Mouse (Mus musculus) gastrocnemius, postnatal 36 days (tissue): ENCODE results near the gene Slc37a2. TPM values are rescaled to one million over a fixed set of nuclear protein-coding genes. Genes with fewer than 3 reads are reported as not detected.
A peak's percentile ranks its signal among the peaks of the same experiment; 100 is the strongest.
"Not testable (repeated sequence)": the region's sequence is repeated elsewhere in the genome, so short reads cannot be mapped to it uniquely, and the experiment has no call there.

Source experiments
- DNase-seq, 2 experiments: peaks; one replicate each; pipeline ENCODE4 v3.0.0; 2022
- intact Hi-C: fragments of 180-260 bp; cut with DNase I; formaldehyde crosslinking; loops from one replicate; pipeline ENCODE4 v1.15.1; 2025
- long read RNA-seq, 2 experiments: library from polyadenylated mRNA; stranded (forward); transcript quantifications; one replicate each; pipeline ENCODE4 v2.0.0; 2021
- total RNA-seq, 2 experiments: library from RNA; stranded (reverse); gene quantifications; 2 replicates each; pipeline ENCODE4 v1.2.3; 2021

Slc37a2 gene
- under 1 TPM; 0.64 to 0.79 TPM for total RNA-seq
- long read RNA-seq, experiment 1, partial matches to known transcripts: 0 of 1 reads
- long read RNA-seq, experiment 1, other reads (novel, unspliced or antisense): 1 of 1 reads
- long read RNA-seq, experiment 2: 0 reads

DNA sequence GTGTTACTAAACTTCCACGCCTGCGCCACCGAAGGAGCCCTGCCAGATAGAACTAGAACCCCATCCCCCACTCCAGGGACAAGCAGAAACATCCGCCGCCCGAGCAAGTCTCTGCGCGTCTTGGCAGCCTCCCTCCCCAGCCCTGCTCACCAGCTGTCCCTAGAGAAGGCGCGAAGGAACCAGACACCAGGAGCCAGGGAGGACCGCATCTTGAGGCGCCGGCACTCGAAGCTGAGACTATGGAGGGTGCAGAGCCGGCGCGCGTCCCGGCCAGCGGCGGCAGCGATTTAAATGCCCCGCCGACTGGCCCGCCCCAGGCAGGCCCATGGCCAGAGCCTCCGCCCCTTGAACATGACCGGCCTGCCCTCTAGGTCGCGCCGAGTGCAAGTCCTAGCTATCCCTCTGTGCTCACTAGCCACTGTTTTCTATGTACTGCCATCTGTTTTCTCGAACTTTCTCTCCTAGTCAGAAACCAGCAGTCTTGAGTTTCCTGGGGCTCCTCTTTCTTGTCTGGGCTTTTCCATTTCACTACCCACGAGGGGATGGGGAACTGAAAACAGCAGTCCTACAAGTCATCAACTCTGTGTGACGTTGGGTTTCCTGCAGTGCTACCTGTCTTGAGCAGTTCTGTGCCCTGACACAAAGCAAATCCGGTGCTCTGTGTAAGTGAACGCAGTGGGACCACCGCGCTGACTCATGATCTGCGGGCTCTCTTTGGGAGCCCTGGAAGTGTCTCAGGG lies at the start of gene Slc37a2:
Gene Slc37a2, minus strand, starts transcription at position 590 of the 740 bp plus-strand sequence.
- intact Hi-C loops: no loop called here
- peak; percentile 48 to 51 for DNase-seq

DNA sequence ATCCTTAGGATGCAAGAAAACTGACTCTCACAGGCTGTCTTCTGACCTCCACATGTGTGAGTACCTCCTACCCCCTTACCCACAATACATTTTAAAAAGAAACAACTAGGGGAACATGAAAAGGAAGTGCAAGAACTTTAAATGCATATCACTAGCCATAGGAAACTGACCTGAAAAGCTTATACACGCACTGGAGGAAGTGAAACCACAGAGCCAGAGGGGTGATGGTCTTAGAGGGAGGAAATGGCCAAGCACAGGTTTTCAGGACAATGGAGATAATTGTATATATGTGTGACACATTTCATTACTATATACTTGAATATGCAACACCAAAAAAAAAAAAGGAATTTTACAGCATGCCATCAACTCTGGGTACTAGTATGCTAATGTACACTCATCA lies 46.2 kb upstream of the Slc37a2 start:
- no peak for DNase-seq
- intact Hi-C loops: no loop called here

GRCm38 (mm10) chr9:37300501-37300900 lies 45.0 kb upstream of the Slc37a2 start:
- DNase-seq, intact Hi-C loops: not testable (repeated sequence)

DNA sequence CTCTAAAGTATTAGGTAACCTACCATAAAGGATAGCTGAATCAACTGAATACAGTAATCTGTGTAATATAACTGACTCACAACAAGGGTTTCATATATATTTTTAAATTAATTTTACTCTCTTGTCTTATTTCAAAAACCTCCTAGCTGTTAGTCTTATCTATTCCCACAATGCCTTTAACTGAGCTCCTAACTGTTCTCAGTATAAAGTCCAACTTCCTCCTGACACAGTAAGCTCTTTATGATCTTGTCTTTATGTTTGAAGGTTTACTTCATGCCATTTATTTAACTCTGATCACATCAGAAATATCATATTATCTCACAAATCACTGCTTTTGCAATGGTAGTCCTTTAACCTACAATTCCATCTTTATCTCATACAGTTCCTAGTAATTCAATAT lies 40.0 kb upstream of the Slc37a2 start:
- intact Hi-C loops: no loop called here

DNA sequence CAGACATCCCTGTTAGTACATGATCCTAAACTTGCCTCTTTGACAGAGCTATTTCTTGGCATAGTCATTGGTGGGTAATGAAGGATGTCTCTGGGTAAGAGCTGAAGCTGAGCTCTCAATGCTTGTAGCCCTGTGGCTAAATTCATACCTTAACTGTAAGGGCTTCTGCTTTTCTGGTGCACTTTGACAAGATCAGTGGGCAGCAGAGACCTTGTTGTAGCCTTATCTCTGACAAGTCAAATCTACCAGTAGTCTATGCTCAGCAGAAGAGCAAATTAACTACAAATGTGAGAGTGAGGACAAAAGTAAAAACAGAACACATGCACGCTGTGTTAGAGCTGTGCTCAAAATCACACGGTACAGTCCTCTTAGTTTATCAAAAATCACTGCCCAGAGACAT lies 11.1 kb upstream of the Slc37a2 start:
- intact Hi-C loops: no loop called here
- no peak for DNase-seq

More for the DNA sequence above, 40.0 kb upstream of the Slc37a2 start:
- no peak for DNase-seq

DNA sequence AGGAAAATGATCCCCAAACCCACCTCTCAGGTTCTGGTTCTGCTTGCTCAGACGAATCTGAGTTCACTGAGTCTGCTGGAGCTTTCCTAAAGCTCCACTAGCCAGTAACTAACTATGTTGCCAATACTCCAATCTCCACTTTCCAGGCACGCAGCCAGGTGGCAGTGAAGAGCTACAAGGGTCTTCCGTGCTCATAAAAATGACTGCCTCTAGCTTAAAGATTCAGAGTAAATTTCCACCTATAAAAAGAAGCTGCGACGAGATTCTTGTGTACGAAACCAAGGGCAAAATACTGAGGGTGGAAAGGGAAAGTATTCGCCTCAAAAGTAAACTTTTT lies 319 bp upstream of the Slc37a2 start:
- DNase-seq: peak in 1 of 2 experiments; percentile 23
- intact Hi-C loops: no loop called here

GRCm38 (mm10) chr9:37254531-37255110 lies 917 bp downstream of the Slc37a2 start:
- no peak for DNase-seq
- intact Hi-C loops: no loop called here

DNA sequence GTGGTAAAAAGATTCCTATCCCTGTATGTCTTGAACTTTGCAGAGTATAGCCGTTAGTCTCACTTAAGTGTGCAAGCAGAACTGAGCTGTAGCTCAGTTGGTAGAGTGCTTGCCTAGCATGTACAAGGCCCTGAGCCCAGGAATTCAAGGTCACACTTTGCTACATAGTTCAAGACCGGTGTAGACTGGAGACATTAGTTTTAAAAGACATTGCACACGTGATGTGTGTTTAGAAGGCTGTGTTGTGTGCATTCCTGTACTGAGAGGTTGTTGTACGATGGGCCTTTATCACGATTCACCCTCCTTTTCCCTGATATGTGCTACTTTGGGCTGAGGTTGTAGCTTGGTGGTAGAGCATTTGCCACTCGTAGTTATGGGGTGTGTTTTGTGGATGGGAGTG lies 4.9 kb downstream of the Slc37a2 start:
- intact Hi-C loops: no loop called here
- no peak for DNase-seq

DNA sequence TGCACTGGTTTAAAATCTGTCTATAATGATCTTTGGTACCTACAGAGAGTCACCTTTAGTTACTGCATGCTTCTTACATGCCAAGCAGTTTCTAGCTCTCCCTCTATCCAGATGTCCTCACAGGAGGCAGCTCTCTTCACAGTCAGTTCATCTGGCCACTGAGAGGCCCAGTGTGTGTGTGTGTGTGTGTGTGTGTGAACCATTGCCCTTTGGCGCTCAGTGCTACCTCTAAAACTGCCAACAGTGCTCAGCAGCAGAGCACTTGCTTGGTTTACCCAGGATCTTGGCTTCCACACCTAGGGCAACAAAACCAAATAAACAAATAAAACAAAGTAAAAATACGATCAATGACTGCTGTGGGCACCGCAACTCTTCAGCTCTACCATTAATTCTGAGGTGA lies 5.6 kb downstream of the Slc37a2 start:
- intact Hi-C loops: no loop called here
- no peak for DNase-seq

GRCm38 (mm10) chr9:37248381-37248906 lies 7.1 kb downstream of the Slc37a2 start:
- intact Hi-C loops: no loop called here
- DNase-seq: no peak

- intact Hi-C loops: no loop called here
- peak in 1 of 2 experiments; percentile 15 for DNase-seq
These were observed 8.1 kb downstream of the Slc37a2 start for GRCm38 (mm10) chr9:37247429-37247828.

GRCm38 (mm10) chr9:37245810-37246209 lies 9.7 kb downstream of the Slc37a2 start:
- intact Hi-C loops: no loop called here
- no peak for DNase-seq

DNA sequence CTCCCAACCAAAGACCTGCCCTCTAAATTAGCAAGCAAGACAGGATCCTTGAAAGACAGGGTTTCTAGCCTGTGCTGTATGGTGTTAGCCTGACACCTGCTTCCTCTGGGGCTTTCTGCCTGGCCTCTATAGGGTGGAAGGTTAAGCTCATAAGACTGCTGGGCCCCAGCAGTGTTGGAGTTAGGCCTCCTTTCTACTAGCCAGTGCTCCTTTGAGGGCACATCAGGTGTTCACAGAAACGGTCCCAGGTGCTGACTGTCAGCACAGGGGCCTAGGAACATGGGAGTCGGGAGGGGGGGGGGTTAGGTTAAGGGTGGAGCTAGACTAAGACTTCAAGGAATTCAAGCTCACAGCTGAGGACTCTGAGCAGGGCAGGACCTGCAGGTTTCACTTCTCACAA lies 10.1 kb downstream of the Slc37a2 start:
- intact Hi-C loops: no loop called here
- DNase-seq: no peak

GRCm38 (mm10) chr9:37244600-37244999 lies 10.9 kb downstream of the Slc37a2 start:
- intact Hi-C loops: no loop called here
- DNase-seq: no peak

- DNase-seq: no peak
- intact Hi-C loops: no loop called here
These were observed 12.8 kb downstream of the Slc37a2 start for GRCm38 (mm10) chr9:37242764-37243163.

- intact Hi-C loops: no loop called here
- DNase-seq: no peak
These were observed 19.4 kb downstream of the Slc37a2 start for GRCm38 (mm10) chr9:37235951-37236737.

- no peak for DNase-seq
- intact Hi-C loops: no loop called here
These were observed 23.0 kb downstream of the Slc37a2 start for GRCm38 (mm10) chr9:37232201-37233195.

GRCm38 (mm10) chr9:37230486-37231195 lies 24.9 kb downstream of the Slc37a2 start:
- intact Hi-C loops: loop anchor here (1.0 kb wide), 2 partner anchors 54 to 335 kb away; no protein-coding TSS in a partner anchor

GRCm38 (mm10) chr9:37229880-37230325 lies 25.6 kb downstream of the Slc37a2 start:
- DNase-seq: peak in 1 of 2 experiments; percentile 36
- intact Hi-C loops: loop anchor here (1.0 to 2.0 kb wide), 3 partner anchors 54 to 335 kb away; no protein-coding TSS in a partner anchor

More at GRCm38 (mm10) chr9:37230486-37231195, 24.9 kb downstream of the Slc37a2 start:
- no peak for DNase-seq
